Mouse (Mus musculus) liver, embryonic 15.5 days (tissue): ENCODE data around the gene Fmo4. TPM values are rescaled to one million over a fixed set of nuclear protein-coding genes. Genes with fewer than 3 reads are reported as not detected.

Source experiments
- polyA plus RNA-seq: library from polyadenylated mRNA; unstranded; fragments of >200 nt; fragmentation: Nextera tagmentation; extraction: Ambion mirVana; gene quantifications from 2 replicates; pipeline ENCODE4 v1.2.1, GENCODE M21; 2015

The Fmo4 gene
- polyA plus RNA-seq, 1 experiment from 2014 or later, result 3.3 TPM

Other genes with a start within 250 kb of the Fmo4 start
- 11.4 and 14.6 TPM in 2 replicates for gene Vamp4, start 243.5 kb downstream of the Fmo4 start, polyA plus RNA-seq
- not detected in 2 replicates for gene Myoc, start 174.8 kb downstream of the Fmo4 start, polyA plus RNA-seq
- not detected in 2 replicates for gene Myocos, start 155.8 kb downstream of the Fmo4 start, polyA plus RNA-seq
- gene Prrc2c, start 73.4 kb downstream of the Fmo4 start, polyA plus RNA-seq, result 32.9 and 33.4 TPM in 2 replicates
- 29.4 and 34.5 TPM in 2 replicates for gene Fmo1, start 52.6 kb upstream of the Fmo4 start, polyA plus RNA-seq
- 0.13 and 0.14 TPM in 2 replicates for gene Fmo2, start 84.8 kb upstream of the Fmo4 start, polyA plus RNA-seq
- gene Fmo6, start 123.5 kb upstream of the Fmo4 start, polyA plus RNA-seq, result not detected in 2 replicates
- not detected in 2 replicates for gene Fmo3, start 170.6 kb upstream of the Fmo4 start, polyA plus RNA-seq